Mouse (Mus musculus) kidney, postnatal 0 days (tissue): ENCODE results near the gene Elmo1. TPM values are rescaled to one million over a fixed set of nuclear protein-coding genes. Genes with fewer than 3 reads are reported as not detected.

Source experiments
- ATAC-seq: fragments of 200-750 bp; cut with Nextera tagmentation; replicated peaks from 2 replicates; pipeline ENCODE4 v1.8.0; 2017; ENCODE audit warnings: low read depth, moderate number of reproducible peaks, moderate TSS enrichment, moderate library complexity; ENCODE audit not compliant: low FRiP score
- DNase-seq: peaks from one replicate; pipeline ENCODE4 v3.0.0-alpha.2; 2016; ENCODE audit warnings: low spot score
- H3K27ac ChIP-seq: fragments of 300-500 bp; sonication (generic); 2 replicates; pipeline ENCODE4 v1.5.1; 2014; ENCODE audit warnings: mild to moderate bottlenecking
- H3K27me3 ChIP-seq: fragments of 300-500 bp; sonication (generic); 2 replicates; pipeline ENCODE4 v1.6.1; 2014; ENCODE audit warnings: low read length, mixed read lengths; ENCODE audit not compliant: insufficient read depth
- H3K36me3 ChIP-seq: fragments of 300-500 bp; sonication (generic); 2 replicates; pipeline ENCODE4 v1.6.1; 2014; ENCODE audit warnings: low read length, mixed read lengths; ENCODE audit not compliant: insufficient read depth
- H3K4me1 ChIP-seq: fragments of 300-500 bp; sonication (generic); replicated peaks from 2 replicates; pipeline ENCODE4 v1.6.1; 2014; ENCODE audit warnings: antibody characterized with exemption, low read length, mixed read lengths; ENCODE audit not compliant: insufficient read depth
- H3K4me2 ChIP-seq: fragments of 300-500 bp; sonication (generic); 2 replicates; pipeline ENCODE4 v1.6.1; 2014; ENCODE audit warnings: mild to moderate bottlenecking, low read length, moderate library complexity, mixed read lengths
- H3K4me3 ChIP-seq: fragments of 300-500 bp; sonication (generic); replicated peaks from 2 replicates; pipeline ENCODE4 v1.5.1; 2014; ENCODE audit warnings: low read depth, low read length
- H3K9ac ChIP-seq: fragments of 300-500 bp; sonication (generic); 2 replicates; pipeline ENCODE4 v1.6.1; 2014; ENCODE audit warnings: low read depth, low read length
- H3K9me3 ChIP-seq: fragments of 300-500 bp; sonication (generic); replicated peaks from 2 replicates; pipeline ENCODE4 v1.6.1; 2016; ENCODE audit warnings: low read length, inconsistent platforms, mixed read lengths
- CTCF ChIP-seq: IDR thresholded peaks from 2 replicates; pipeline ENCODE4 v1.5.1; 2016; ENCODE audit warnings: antibody characterized with exemption, low read depth, mild to moderate bottlenecking, moderate library complexity
- WGBS: fragments of 180-500 bp; shearing (Covaris S2); extraction: QIAGEN DNeasy Blood & Tissue Kit; methylation state at CpG from one replicate; pipeline ENCODE4 v1.1.7; 2014; 5-methylcytosine and 5-hydroxymethylcytosine counted together
- polyA plus RNA-seq: library from polyadenylated mRNA; unstranded; fragments of >200 nt; fragmentation: Nextera tagmentation; extraction: Ambion mirVana; gene quantifications from 2 replicates; pipeline ENCODE4 v1.2.1, GENCODE M21; 2015

The Elmo1 gene
- polyA plus RNA-seq, 1 experiment from 2014 or later, result 5.1 TPM

DNA sequence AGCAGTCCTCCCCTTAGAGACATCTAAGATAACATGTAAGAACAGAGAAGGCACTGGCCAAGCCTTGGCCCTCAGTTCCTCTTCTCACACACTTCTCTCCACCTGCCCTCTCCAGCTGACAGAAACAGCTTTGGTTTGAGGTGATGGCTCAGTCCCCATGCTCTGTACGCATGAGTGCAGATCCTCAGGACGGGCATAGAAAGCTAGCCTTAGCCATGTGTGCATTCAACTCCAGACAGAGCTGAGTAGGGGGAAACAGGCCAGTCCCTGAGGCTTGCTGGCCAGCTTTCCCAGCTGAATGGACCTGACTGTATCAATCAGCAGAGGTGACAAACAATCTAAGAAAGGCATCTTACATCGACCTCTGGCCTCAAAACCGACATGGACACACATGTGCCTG, 435.4 kb downstream of the Elmo1 start:
- WGBS, result 69% methylated on average over 4 of the region's 4 CpGs
- Histone ChIP-seq H3K4me3 (no peak overlapping the region), H3K9me3 (no peaks in the 10 kb centered on the region), H3K4me2 (no peak overlapping the region), H3K27ac (no peak overlapping the region), H3K4me1 (no peaks in the 10 kb centered on the region), H3K27me3 (no peaks in the 10 kb centered on the region), H3K36me3 (no peaks in the 10 kb centered on the region), H3K9ac (no peak overlapping the region)
- no peak for DNase-seq
- no peak for TF ChIP-seq CTCF
- ATAC-seq, result no peak

DNA sequence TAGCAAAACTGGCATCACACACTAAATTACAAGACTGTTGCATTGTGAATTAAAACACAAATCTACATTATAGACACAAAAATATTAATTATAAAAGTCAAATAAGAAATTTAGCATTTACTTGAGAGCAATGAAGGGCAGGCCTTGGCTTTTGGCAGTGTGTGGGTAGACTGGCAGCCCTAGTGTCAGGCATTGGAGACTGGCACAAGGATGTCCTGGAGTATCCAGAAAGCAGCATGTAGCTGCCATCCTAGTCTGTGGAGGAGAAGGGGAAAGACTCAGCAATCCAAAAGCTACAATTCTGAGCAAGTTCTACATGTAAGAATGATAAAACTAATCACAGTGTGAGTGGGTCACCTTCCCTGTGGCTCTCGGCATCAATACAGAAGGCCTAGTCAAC, 446.7 kb downstream of the Elmo1 start:
- Histone ChIP-seq H3K27ac (no peak overlapping the region), H3K27me3 (no peaks in the 10 kb centered on the region), H3K4me1 (no peaks in the 10 kb centered on the region), H3K9ac (no peak overlapping the region), H3K36me3 (no peaks in the 10 kb centered on the region), H3K4me3 (no peak overlapping the region), H3K9me3 (no peaks in the 10 kb centered on the region), H3K4me2 (no peak overlapping the region)
- ATAC-seq (no peak), DNase-seq (no peak)
- 97% methylated on average over 1 of the region's 1 CpGs for WGBS
- no peak for TF ChIP-seq CTCF

DNA sequence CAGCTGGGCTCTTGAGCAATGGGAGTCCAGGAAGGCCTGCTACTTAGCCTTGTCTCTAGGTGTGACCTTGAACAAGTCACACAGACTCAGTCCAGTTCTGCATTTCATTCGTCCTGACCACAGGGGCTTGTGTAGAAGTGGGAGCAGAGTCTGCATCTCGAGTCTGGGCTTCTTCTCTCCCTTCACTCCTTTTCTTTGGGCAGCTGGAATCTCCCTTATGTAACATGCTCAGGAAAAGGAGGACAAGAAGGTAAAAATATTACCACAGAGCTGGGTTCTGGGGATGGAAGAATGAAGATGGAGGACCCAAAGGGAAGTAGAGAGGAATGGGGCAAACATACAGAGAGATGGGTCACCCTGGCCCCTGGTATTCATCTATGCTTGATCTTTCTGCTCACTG, 447.1 kb downstream of the Elmo1 start:
- Histone ChIP-seq H3K9me3 (no peaks in the 10 kb centered on the region), H3K9ac (no peak overlapping the region), H3K4me2 (no peak overlapping the region), H3K27ac (no peak overlapping the region), H3K4me3 (no peak overlapping the region), H3K27me3 (no peaks in the 10 kb centered on the region), H3K4me1 (no peaks in the 10 kb centered on the region), H3K36me3 (no peaks in the 10 kb centered on the region)
- TF ChIP-seq CTCF, result no peak
- DNase-seq (no peak), ATAC-seq (no peak)
- 77% methylated on average over 2 of the region's 2 CpGs for WGBS

DNA sequence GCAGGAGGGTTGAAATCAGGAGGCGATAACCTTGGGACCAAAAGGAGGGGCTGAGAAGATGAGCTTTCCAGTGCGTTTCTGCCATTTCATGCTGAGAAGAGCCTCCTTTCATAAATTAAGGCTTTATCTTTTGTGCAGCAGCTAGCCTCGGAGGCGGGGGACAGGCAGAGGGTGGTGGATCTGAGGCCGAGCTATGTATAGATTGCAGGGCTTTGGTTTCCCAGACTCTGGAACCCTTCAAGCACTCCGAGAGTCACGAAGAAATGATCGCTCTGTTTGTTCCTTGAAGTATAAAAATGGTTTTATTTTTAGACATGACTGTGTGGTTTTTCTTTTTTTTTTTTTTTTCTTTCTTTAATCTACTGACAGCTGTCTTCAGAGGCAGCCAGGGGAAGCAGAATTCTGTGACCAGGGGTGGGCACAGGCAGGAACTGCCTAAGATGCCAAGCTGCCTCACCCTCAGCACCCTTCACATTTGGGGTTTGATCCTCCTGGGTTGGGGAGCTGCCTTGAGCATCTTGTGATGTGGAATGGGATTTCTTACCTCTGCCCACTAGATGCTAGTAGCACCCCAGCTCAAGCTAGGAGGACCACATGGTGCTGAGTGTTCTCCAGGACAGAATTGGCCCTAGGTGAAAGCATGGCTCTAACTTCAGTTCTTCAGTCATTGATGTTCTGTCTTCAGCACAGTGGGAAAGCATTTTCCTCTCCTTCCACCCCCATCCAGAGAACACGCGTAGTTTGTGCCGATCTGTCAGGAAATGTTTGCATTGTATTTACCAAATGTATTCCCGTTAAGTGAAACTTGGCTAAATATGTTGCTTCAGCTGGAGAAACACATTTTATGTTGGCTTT, 448.0 kb downstream of the Elmo1 start:
- H3K4me2 ChIP-seq, result no peak overlapping the region
- no peak overlapping the region for H3K4me3 ChIP-seq
- WGBS, result 63% methylated on average over 12 of the region's 12 CpGs
- H3K4me1 ChIP-seq, result no peaks in the 10 kb centered on the region
- DNase-seq (no peak), ATAC-seq (no peak)
- H3K27me3 ChIP-seq, result no peaks in the 10 kb centered on the region
- no peak for TF ChIP-seq CTCF
- H3K27ac ChIP-seq, result no peak overlapping the region
- no peak overlapping the region for H3K9ac ChIP-seq
- no peaks in the 10 kb centered on the region for H3K36me3 ChIP-seq
- H3K9me3 ChIP-seq, result no peaks in the 10 kb centered on the region

DNA sequence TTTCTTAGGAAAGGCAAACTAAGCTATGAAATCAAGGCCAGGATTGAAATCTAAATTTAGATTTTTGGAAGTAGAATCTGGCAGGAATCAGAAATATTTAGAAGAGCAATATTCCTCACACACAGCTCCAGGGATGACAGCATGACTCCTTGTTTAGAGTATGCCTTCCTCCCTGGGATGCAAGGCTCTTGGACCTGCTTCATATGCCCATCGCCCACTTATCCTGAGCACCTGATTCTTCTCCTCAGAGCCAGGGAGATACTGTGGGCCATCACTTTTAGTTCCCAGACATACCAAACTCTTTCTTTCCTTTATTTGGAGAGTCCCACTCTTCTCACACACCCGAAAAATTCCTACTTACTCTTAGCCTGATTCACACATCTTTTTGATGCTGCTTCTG, 449.2 kb downstream of the Elmo1 start:
- Histone ChIP-seq H3K36me3 (no peaks in the 10 kb centered on the region), H3K9me3 (no peaks in the 10 kb centered on the region), H3K4me1 (no peaks in the 10 kb centered on the region), H3K4me3 (no peak overlapping the region), H3K27me3 (no peaks in the 10 kb centered on the region), H3K4me2 (no peak overlapping the region), H3K9ac (no peak overlapping the region), H3K27ac (no peak overlapping the region)
- WGBS, result 92% methylated on average over 2 of the region's 2 CpGs
- DNase-seq (no peak), ATAC-seq (no peak)
- no peak for TF ChIP-seq CTCF

DNA sequence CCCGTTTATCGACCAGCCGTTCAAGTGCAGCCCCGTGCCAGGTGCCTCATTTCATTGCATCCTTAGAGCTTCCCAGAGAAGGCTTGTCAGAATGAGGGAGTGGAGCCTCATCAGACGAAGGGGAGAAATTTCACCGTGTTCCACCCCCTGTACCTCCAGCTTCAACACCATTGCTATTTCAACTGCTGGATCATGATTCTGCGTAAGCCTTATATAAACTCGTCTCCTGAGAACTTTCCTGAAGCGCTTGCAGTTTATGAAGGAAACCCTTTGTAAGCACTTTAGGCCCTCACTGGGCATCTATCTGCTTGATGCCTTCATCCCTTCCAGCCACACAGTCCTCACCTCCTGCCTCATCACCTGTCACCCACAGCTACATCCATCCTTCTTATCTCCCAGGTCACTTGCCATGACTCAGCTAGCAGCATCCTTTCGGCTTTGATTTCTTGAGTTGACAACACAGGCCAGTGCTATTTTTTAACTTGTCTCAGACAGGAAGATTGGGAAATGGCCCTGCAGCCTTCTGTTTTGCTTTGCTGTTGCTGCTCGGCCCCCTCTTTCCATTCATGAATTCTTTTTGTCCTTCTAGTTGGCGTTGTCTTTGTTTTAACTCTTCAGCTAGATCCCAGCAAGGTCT, 456.3 kb downstream of the Elmo1 start:
- H3K4me1 ChIP-seq, result no peaks in the 10 kb centered on the region
- no peak overlapping the region for H3K9ac ChIP-seq
- H3K4me3 ChIP-seq, result no peak overlapping the region
- WGBS, result 78% methylated on average over 12 of the region's 12 CpGs
- ATAC-seq (no peak), DNase-seq (no peak)
- no peaks in the 10 kb centered on the region for H3K36me3 ChIP-seq
- no peaks in the 10 kb centered on the region for H3K9me3 ChIP-seq
- no peaks in the 10 kb centered on the region for H3K27me3 ChIP-seq
- no peak for TF ChIP-seq CTCF
- H3K4me2 ChIP-seq, result no peak overlapping the region
- H3K27ac ChIP-seq, result no peak overlapping the region
